Mouse (Mus musculus) heart, adult 2 months (tissue): Measurements from ENCODE around the gene Arhgdia.

Experiments used
- CTCF ChIP-seq: fragments of 200-600 bp; IDR thresholded peaks from 2 replicates; pipeline ENCODE4 v1.8.1; 2022; ENCODE audit warnings: antibody characterized with exemption, mild to moderate bottlenecking, moderate library complexity
- POLR2A ChIP-seq: fragments of 200-500 bp; IDR thresholded peaks from 2 replicates; pipeline ENCODE4 v1.6.1; 2011; ENCODE audit warnings: mild to moderate bottlenecking, low read depth, low read length, control low read depth; ENCODE audit not compliant: insufficient read depth

- TF ChIP-seq POLR2A (no peak), CTCF (no peak)
Observed at GRCm38 (mm10) chr11:120608241-120609034, 27.0 kb upstream of the Arhgdia start, which contains the start of gene Npb.
